Mouse (Mus musculus): ENCODE data around the gene Epb41l5. TPM values are rescaled to one million over a fixed set of nuclear protein-coding genes. Genes with fewer than 3 reads are reported as not detected.

Gene Epb41l5
- total RNA-seq, 2 experiments from 2014 or later = 3.2 to 3.9 TPM

DNA sequence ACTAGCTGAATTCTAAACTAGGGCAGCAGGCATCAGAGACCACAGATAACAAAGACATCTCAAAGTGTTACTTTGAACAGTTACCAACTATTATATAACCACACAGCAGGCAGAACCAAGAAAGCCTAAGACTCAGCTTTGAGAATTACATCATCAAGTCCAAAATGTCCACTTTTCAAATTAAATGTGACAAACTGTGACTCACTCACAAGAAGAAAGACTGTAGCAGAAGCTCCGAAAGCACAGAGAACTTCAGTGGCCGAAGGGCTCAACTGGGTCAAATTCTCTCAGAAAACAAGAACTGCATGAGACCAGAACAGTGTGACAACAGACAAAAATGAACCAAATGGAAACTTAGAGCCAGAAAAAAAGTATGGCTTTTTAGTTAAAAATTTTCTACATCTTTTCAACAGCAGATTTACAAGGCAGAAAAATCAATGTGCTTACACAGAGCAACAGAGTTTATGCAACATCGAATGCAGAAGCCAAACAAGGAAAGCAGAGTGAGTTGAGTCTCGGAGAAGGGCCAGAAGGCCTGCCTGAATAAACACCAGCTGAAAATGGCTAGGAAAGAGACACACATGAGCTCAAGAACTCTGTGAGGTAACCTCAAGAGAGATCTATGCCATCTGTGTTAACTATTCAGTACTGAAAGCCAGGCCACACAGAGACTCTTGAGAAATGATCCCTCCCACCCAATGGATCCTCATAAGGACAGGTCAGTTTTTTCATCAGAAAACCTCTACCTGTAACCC is 91.0 kb downstream of the Epb41l5 start:
- DNase-seq = no peak

GRCm38 (mm10) chr1:119555651-119556050 is 93.1 kb downstream of the Epb41l5 start:
- TF ChIP-seq CTCF (IDR thresholded peaks at IDR 0.05) = no peak
- DNase-seq = no peak
- intact Hi-C loops (cut with DNase I) = no loop called here
- H3K4me3 ChIP-seq = no peak overlapping the region
- no peak overlapping the region for H3K27ac ChIP-seq

More for the DNA sequence above, 91.0 kb downstream of the Epb41l5 start:
- intact Hi-C loops (cut with DNase I) = no loop called here
- Histone ChIP-seq H3K27ac (peak overlapping the region; percentile 56), H3K4me3 (no peak overlapping the region)
- no peak for TF ChIP-seq CTCF (IDR thresholded peaks at IDR 0.05)

- DNase-seq = no peak
- no peak for TF ChIP-seq CTCF (IDR thresholded peaks at IDR 0.05)
- intact Hi-C loops (cut with DNase I) = no loop called here
- Histone ChIP-seq H3K4me3 (no peak overlapping the region), H3K27ac (no peak overlapping the region)
Measured at GRCm38 (mm10) chr1:119551651-119552050, 97.1 kb downstream of the Epb41l5 start.

DNA sequence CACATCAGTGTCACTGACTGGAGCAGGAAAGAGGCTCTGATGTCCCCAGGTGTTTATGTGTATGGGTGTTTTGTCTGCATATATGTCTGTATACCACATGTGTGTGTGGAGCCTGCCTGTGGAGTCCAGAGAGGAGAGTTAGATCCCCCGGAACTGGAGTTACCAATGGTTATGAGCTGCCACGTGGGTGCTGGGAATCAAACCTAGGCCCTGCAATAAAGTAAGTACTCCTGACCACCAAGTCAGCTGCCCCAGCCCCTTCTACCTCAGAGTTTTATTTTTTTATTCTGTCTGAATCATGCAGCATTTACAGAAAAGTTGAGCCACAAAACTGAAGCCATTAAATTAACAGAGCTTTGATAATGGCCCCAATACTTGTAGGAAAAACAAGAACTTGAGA is 98.7 kb downstream of the Epb41l5 start:
- Histone ChIP-seq H3K27ac (no peak overlapping the region), H3K4me3 (no peak overlapping the region)
- intact Hi-C loops (cut with DNase I) = no loop called here
- no peak for TF ChIP-seq CTCF (IDR thresholded peaks at IDR 0.05)
- DNase-seq = no peak

- DNase-seq = no peak
- intact Hi-C loops (cut with DNase I) = loop anchor here (2.0 to 5.0 kb wide), 2 partner anchors 378 to 463 kb away; no protein-coding TSS in a partner anchor
- no peak overlapping the region for H3K4me3 ChIP-seq
- TF ChIP-seq CTCF (IDR thresholded peaks at IDR 0.05) = no peak
- H3K27ac ChIP-seq = no peak overlapping the region
Measured at GRCm38 (mm10) chr1:119549327-119549689, 99.5 kb downstream of the Epb41l5 start.

GRCm38 (mm10) chr1:119548668-119549326 is 100.0 kb downstream of the Epb41l5 start:
- Histone ChIP-seq H3K4me3 (no peak overlapping the region), H3K27ac (no peak overlapping the region)
- peak; percentile 95 for TF ChIP-seq CTCF (IDR thresholded peaks at IDR 0.05)
- DNase-seq = peak; percentile 81
- intact Hi-C loops (cut with DNase I) = loop anchor here (1.0 to 5.0 kb wide), 3 partner anchors 127 to 464 kb away; no protein-coding TSS in a partner anchor

DNA sequence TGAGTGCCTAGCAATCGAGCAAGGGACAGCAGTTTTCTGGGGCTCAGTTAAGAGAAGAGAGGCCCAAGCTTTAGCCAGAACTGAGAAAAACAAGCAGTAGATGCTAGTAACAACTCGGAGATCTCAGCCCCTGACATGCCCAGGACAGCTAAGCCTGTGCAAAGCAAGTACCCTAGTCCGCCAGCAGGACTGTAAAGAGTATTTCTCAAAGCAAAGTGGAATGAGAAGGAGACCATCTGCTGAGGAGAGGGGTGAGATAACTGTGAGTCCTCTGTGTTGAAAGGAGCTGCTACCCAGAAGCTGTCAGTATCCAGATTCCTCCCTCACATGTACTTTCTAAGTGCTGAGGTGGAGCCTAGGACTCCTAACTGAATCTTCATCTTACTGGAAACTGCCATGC is 102.3 kb downstream of the Epb41l5 start:
- Histone ChIP-seq H3K27ac (no peak overlapping the region), H3K4me3 (no peak overlapping the region)
- no peak for DNase-seq
- intact Hi-C loops (cut with DNase I) = loop anchor here (5.0 kb wide), 1 partner anchor 381 kb away; no protein-coding TSS in a partner anchor
- TF ChIP-seq CTCF (IDR thresholded peaks at IDR 0.05) = no peak

- Histone ChIP-seq H3K27ac (no peak overlapping the region), H3K4me3 (no peak overlapping the region)
- TF ChIP-seq CTCF (IDR thresholded peaks at IDR 0.05) = no peak
- intact Hi-C loops (cut with DNase I) = loop anchor here (5.0 kb wide), 1 partner anchor 382 kb away; no protein-coding TSS in a partner anchor
- no peak for DNase-seq
Measured at GRCm38 (mm10) chr1:119545671-119546070, 103.1 kb downstream of the Epb41l5 start.

GRCm38 (mm10) chr1:119545164-119545563 is 103.6 kb downstream of the Epb41l5 start:
- H3K27ac ChIP-seq = no peak overlapping the region
- DNase-seq = no peak
- no peak overlapping the region for H3K4me3 ChIP-seq
- intact Hi-C loops (cut with DNase I) = loop anchor here (5.0 kb wide), 1 partner anchor 382 kb away; no protein-coding TSS in a partner anchor
- TF ChIP-seq CTCF (IDR thresholded peaks at IDR 0.05) = no peak

DNA sequence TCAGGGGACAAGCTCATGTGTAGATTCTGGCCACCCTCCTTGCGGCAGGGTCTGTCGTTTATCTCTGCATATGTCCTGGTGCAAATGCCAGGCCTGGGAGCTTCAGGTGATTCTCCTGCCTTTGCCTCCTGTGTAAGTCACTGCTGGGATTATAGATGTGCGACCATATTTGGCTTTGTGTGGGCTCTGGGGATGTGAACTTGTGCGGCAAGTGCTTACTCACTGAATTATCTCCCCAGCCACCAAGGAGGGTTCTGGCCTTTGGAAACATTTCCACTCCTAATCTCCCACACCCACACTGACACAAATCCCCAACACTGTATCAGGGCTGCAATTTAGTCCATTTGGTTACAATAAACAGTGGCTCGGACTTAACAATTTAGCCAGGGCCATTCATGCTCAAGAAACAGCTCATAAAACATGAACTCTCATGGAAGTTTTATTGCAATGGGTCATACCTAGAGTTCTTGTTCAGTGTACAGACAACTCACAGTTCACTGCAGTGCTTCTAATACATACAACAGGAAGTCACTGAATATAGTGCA is 104.1 kb downstream of the Epb41l5 start:
- no peak for TF ChIP-seq CTCF (IDR thresholded peaks at IDR 0.05)
- H3K27ac ChIP-seq = no peak overlapping the region
- no peak overlapping the region for H3K4me3 ChIP-seq
- DNase-seq = no peak
- intact Hi-C loops (cut with DNase I) = loop anchor here (5.0 kb wide), 1 partner anchor 383 kb away; no protein-coding TSS in a partner anchor

DNA sequence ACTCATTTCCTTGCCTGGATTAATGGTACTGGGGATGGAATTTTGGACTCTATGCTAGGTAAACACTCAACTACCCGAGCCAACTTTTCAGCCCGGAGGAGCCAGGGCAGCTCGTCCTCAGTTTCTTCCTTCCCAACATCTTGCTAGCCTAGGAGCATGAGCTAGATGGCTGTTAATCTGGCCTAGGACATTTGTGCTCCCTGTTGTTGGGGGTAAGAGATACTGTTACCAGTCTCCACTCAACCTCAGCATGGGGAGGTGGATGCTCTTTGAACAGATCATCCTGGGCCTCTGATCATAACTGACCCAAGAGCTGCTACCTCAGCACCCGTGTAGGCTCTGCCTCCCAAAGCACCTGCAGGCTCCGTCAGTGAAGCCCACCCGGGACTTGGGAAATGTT is 105.5 kb downstream of the Epb41l5 start:
- TF ChIP-seq CTCF (IDR thresholded peaks at IDR 0.05) = no peak
- intact Hi-C loops (cut with DNase I) = no loop called here
- H3K27ac ChIP-seq = no peak overlapping the region
- DNase-seq = no peak
- no peak overlapping the region for H3K4me3 ChIP-seq

- no peak for TF ChIP-seq CTCF (IDR thresholded peaks at IDR 0.05)
- H3K27ac ChIP-seq = no peak overlapping the region
- no peak for DNase-seq
- intact Hi-C loops (cut with DNase I) = no loop called here
- H3K4me3 ChIP-seq = no peak overlapping the region
Measured at GRCm38 (mm10) chr1:119541570-119541969, 107.2 kb downstream of the Epb41l5 start.

All from gastrocnemius, adult 2 months (tissue).